Mouse (Mus musculus): ENCODE results near the gene Alg3.

The Alg3 gene

DNA sequence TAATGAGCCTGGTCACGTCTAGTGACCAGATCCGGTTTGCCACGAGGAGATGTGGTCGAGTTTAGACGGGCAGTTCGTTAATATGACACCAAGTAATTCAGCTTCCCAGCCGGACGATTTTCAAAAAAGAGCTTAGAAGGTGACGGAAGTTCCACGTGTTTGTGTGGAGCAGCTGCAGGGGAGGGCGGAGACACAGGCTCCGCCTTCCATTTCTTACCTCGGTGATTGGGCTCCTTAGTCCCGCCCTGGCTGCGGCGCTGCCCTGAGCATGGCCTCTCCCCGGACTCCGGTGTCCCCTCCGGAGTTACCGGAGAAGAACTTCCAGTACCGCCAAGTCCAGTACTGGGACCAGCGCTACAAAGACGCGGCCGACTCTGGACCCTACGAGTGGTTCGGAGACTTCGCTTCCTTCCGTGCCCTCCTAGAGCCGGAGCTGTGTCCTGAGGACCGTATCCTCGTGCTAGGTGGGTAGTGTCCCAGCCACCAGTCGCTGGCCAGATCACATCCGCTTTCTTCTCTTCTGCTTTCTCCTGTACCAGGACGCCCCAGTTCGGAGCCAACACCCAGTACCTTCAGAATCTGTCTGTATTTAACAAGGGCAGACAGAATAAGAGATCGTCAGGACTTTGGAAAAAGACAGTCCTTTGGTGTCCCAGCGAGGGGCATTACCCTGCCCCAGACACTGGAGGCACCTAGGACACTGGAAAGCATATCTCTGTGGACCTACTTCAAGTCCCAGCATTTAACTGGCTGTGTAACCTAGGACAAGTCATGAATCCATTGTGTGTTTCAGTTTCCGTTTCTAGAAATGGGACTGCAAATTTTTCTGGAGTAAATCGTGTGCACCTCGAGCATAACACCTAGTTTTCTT lies at the start of gene Alg3, which contains the start of the genes Eef1akmt4 and Gm49333:
TSS of gene Alg3 (minus strand) at position 379 of the 871 bp plus-strand sequence.
TSS of gene Eef1akmt4 (plus strand) at position 237 of the 871 bp plus-strand sequence.
TSS of gene Gm49333 (plus strand) at position 254 of the 871 bp plus-strand sequence.
- peak; percentile 90 for DNase-seq

DNA sequence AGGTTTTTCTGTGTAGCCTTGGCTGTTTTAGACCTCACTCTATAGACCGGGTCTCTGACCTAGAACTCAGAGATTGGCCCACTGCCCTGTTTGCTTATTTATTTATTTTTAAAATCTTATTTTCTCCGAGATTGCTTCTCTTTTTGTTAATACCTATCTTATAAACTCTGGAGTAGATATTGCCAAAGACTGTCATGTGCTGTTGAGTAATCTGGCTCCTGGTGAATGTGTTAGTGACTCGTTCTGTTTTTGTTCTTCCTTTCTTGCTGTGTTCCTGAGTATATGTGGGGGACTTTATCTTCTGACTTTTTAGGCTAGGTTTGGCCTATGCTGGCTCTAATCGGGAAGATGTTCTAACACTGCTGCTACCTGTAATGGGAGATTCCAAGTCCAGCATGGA lies 46.1 kb upstream of the Alg3 start:
- DNase-seq = no peak

DNA sequence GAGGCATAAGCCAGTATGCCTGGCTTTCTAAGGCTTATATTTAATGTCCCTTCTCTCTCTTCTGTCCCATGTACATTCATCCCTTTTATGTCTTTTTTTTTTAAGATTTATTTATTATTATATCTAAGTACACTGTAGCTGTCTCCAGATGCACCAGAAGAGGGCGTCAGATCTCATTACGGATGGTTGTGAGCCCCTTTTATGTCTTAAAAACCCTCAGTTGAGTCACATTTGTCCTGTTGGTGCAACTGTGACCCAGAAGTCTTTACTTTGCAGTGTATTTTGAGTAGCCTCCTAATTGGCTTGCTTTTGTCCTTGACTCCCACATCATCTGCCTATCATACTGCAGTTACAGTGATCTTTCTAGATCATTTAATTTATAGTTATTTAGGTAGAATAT lies 41.8 kb upstream of the Alg3 start:
- no peak for DNase-seq

DNA sequence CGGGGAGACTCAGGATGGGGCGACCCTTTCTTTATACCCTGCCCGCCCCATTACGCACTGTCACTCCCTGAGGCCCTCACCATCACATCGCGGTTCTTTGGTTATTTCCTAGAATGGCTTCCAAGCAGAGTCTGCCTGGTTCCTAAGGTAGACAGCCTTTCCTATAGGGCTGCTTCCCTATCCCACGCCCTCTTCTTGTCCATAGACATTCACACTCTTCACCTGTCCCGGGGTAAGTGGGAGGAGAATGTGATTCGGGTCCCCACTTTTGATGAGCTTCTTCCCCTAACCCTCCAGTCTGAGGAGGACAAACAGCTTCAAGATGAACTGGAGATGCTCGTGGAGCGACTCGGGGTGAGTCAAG lies 40.4 kb upstream of the Alg3 start:
- no peak for DNase-seq

DNA sequence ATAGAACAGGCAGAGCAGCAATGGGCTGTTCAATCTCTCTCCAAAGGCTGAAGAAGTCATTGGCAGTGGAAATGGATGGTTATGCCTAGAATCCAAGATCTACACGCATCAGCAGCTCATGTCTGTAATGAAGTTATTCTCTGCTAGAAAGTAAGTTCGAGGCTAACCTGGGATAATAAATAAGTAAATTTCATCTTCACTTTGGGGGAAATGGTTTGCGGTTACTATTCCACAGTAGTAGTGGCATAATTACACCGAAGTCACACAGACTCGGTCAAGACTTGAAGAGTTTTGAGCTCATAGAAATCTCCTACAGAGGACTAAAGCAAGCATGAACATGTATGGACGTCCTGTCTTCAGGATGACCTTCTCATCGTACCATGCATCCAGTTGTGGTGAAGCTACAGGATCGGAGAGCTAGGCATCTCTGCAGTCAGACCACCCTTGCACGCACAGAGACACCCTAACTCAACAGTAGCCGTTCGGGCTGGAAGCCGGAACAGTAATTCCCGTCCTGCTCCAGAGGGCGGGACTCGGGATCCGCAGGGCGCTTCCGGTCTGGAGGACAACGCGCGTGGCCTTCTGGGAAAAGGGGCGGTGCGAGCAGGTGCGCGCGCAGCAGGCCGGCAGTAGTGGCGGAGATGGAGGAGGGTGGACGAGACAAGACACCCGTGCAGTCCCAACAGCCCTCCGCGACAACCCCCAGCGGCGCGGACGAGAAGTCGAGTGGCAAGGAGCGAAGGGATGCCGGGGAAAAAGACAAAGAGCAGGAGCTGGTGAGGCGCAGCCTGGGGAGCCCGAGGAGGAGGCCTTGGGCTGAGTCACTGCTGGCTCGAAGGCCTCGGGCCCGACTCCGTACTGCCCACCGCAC lies 39.8 kb upstream of the Alg3 start, which contains the start of gene Psmd2:
TSS of gene Psmd2 (plus strand) at position 577 of the 871 bp plus-strand sequence.
- DNase-seq = peak; percentile 99

DNA sequence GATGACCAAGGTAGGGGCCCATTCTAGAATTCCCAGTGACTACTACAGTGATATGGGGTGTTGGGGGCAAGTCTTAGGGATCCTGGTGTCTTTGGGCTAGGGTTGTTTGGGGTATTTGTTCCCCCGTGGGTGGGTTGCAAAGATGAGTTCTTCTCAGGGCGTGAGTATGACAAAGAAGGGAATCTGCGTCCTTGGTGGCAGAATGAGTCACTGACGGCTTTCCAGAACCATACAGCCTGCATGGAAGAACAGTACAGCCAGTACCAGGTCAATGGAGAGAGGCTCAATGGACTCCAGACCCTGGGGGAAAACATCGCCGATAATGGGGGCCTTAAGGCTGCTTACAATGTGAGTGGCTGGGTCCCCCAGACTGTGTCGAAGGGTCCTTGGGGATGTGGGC lies 32.4 kb upstream of the Alg3 start:
- no peak for DNase-seq

DNA sequence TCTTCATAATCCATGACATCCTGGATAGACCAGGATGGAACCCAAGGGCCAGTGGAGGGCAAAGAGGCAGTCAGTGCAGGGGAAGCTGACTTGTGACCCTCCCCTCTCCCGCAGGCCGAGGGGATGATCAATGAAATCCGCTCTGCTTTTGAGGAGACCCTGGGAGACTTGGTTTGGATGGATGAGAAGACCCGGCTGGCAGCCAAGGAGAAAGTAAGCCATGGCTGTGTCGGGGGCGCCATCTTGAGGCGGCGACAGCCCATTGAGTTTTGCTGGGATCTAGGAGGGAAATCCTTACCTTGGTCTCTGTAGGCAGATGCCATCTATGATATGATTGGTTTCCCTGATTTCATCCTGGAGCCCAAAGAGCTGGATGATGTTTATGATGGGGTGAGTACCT lies 30.6 kb upstream of the Alg3 start:
- DNase-seq = peak; percentile 86

DNA sequence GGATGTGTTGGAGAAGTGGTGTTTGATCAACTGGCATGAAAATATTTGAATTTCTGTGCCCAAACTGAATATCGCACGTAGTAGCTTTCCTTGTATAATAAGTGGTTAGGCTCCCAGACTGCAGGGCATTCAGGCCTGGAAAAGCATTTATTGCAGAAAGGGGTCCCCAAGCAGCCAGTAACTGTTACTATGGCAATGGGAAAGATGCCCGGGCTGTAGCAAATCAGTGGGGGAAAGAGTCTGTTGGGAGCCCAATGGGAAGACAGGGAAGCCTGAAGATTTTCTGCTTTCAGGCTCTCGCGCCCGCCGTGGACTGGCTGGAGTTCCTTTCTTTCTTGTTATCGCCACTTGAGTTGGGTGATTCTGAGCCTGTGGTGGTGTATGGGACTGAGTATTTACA lies 26.8 kb upstream of the Alg3 start:
- no peak for DNase-seq

DNA sequence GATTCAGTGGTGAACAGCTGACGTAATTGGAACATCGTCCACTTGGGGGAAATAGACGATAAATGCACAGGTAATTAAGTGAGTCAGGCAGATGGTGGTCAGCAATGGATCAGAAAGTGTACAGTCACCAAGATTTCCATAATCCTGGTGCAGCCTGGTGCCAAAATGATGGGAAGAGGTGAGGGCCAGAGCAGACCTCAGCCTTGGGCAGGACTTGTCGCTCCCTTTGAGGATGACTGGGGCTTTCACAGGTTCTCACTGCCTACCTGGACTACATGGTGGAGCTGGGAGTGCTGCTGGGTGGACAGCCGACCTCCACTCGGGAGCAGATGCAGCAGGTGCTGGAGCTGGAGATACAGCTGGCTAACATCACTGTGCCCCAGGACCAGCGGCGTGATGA lies 25.9 kb upstream of the Alg3 start:
- DNase-seq = no peak

DNA sequence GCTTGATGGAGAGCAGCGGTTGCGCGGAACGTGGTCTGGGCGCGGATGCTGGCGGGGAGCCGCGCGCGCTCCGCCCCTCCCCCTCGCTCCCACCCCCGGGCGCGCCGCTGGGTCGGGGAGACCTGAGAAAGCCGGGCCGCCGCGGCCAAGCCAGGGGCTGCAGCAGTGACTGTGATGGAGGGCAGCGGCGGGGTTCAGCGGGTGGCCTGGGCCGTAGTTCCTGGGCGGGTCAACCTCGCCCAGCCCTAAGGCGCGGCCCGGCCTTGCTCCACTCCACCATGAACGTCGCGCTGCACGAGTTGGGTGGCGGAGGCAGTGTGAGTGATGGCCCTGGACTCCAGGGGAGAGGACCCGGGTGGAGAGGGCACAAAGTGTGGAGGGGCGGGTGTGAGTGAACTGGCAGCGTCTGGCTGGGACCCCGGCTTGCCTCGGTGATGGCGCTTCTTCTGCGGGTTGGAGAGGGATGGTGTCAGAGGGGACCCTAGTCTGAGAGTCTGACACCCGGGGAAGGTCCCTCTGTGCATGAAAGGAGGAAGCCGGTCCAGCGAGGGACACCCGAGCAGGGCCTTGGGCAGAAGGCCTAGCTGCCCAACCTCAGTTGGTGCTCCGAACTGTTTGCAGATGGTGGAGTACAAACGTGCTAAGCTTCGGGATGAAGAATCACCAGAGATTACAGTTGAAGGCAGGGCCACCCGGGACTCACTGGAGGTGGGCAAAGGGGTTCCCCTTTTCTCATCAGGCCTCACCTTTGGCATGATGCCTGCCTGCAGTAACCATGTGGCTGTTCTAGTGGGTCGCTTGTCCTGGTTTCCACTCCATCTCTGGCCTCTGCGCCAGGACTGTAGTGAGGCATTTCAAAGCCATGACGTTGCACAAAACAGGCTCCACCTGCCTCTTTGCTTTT lies 18.4 kb upstream of the Alg3 start, which contains the start of gene Ece2:
TSS of gene Ece2 (plus strand) at position 98 of the 904 bp plus-strand sequence.
- peak; percentile 32 for DNase-seq

DNA sequence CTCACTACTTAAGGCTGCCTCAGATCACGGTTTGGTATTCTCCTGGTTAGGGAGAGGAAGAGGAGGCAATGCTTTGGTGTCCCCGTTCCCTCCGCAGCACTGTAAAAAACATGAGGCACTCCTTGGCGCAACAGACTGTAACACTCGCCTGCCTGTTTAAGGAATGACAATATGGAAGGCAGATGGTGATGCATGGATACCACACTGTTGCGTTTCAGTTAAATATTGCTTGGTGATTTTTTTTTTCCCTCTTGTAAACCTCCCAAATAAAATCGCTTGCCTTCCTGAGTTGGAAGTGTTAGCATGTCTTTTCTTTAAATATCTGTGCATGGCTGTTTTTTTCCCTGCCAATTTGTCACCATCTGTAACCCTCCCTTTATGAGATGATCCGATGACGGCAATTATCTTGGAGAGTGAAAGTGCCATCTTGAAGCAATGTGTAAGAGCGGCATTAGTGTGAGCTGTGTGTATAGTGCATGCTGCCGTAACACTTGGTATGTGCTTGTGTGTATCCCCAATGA lies 17.4 kb upstream of the Alg3 start:
- DNase-seq = no peak

DNA sequence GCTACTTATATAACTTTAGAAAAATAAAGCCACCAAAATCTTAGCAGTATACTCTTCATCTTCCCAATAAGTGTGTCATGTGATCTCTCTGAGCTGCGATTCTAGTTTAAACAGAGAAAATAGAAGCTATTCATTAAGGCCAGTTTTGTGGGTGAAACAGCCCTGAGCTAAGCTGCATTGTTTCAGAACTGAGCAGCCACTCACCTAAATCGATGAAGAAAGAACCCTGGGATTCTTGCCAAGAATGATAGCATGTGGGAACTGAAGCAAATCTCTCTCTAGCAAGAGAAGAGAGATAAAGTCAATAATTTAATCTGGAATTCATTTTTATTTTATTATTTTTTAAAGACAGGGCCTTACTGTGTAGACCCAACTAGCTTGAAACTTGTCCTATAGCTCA lies 11.7 kb upstream of the Alg3 start:
- DNase-seq = no peak

DNA sequence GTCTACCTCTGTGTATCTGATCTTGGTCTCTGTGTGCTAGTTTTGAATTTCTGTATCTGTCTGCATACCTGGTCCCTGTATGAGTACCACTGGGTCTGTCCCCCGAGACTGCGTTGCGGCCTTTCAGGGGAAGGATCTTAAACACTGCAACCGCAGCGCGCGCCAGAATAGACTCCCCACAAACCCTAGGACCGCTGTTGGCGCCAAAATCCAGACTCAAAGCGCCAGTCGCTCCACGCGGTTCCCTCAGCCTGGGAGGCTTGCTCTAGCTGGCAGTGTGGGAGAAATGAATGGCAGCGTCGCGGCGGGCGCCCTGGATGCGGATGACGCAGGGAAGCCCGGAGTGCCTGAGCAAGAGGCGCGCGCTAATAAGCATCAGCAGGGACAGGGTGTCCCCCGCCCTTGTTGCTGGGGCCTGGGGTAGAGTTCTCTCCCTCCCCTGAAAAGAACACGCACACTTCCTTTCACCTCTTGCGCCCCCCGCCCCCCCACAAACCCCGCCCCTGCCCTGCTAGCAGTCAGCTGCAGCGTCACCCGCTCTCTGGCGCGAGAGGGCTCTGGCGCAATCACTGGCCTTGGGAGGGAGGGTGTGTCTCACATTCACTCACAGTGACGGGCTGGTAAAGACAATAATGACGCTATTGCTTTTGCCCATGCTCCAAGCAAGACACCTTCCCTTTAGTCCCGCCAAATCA lies 10.6 kb upstream of the Alg3 start:
- peak; percentile 52 for DNase-seq

DNA sequence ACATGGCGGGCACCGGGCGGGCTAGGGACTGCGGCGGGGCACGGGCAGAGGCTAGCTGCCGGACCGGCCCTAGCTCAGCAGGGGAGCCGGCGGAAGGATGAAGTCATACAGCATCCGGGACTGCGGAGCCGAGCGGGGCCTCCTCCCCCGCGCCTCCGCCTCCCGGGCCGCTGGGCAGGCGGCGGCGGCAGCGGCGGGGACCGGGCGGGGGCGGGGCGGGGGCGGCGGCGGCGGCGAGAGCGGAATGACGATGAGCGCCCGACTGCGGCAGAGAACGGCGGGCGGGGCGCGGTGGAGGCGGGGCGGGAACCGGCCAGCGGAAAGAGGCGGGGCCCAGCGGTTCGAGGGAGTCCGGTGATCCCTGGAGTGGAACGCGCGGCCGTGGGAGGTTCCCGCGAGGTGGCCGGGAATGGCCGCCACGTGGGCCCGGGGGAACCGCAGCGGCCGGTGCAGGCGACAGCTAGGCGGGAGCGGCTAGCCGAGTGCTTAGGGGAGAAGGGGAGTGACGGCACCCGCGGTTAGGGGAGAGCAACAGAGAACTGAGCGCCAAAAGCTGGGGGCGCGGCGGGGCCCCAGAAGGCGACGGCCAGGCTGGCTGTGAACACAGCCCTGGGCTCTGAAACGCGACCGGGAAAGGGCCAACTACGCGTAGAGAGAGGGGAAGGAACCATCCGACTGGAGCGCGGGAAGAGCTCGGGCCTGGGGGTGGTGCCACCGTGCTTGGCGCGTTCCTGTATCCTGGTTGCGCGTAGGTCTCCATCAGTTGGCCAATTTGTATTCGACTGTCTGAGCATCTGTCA lies 9.9 kb upstream of the Alg3 start, which contains the start of gene Camk2n2:
TSS of gene Camk2n2 (minus strand) at position 97 of the 800 bp plus-strand sequence.
- DNase-seq = peak; percentile 82

DNA sequence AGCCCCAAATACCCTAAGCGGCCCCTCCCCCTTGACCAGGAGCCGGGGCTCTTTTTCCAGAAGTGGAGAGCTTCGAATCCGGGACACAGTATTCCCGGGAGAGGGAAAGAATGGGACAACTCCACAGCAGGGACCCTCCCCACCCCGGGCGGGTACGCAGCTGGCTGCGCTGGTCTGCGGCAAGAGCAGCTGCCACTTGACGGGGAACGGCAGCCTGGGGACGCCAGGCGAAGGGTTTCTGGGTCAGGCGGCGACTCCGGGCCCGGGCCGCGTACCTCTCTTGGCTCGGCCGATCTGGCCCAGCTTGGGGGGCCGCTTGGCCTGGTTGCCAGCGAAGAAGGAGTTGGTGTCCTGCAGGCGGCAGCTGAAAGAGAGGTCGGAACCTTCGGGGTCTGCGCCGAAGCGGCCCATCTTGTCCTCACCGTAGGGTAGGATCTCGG lies 9.2 kb upstream of the Alg3 start:
- DNase-seq = no peak

DNA sequence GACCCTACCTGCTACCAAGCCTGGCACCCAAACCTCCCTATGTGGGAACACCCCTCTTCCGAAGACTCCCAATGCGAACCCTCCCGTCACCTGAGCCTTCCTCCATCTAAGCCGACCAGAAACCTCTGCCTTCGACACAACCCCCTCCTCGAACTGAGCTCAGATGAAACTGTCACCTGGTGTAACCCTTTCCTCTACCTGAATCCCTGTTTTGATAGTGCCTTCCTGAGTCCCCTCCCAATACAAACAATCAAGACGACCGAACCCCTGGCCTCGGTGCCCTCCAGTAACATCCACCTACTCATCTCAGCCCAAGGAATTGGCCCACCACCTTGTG lies 8.8 kb upstream of the Alg3 start:
- no peak for DNase-seq

DNA sequence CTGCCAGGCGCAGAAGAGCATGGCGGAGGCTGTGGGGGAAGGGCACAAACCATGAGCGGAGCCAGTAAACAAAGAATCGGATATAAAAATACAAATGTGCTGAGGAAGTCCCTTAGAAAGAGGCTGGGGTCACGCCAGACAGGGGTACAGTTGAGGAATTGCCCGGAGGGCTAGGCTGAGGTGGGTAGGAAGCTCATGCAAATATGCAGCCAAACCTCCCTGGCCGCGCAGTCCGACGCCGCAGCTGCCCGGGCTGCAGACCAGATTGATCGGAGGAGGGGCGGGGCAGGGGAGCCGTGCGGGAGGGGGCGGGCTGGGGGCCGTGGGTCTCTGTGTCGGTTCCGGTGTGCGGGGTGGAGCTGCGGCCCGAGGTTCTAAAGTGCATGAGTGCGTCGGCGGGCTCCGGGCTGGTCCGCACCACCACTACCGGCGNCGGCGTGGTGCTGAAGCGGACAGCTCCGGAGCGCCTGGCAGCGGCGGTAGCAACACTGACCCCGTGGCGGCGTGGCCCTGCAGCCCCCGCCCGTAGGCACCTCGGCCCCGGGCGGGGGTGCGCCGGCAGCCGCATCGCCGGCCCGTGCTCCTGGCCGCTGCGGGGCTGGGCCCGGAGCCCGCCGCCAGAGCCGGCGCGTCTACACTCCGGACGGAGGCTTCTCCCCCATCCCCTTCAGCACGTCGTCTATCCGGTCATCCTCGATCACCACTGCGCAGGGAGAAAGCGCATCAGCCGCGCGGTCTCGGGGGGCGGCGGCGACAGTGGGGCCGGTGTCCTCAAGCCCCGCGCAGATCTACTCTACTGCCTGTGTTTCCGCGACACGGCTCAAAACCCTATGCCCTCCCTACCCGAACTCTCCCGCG lies 8.2 kb upstream of the Alg3 start:
- DNase-seq = peak; percentile 66

DNA sequence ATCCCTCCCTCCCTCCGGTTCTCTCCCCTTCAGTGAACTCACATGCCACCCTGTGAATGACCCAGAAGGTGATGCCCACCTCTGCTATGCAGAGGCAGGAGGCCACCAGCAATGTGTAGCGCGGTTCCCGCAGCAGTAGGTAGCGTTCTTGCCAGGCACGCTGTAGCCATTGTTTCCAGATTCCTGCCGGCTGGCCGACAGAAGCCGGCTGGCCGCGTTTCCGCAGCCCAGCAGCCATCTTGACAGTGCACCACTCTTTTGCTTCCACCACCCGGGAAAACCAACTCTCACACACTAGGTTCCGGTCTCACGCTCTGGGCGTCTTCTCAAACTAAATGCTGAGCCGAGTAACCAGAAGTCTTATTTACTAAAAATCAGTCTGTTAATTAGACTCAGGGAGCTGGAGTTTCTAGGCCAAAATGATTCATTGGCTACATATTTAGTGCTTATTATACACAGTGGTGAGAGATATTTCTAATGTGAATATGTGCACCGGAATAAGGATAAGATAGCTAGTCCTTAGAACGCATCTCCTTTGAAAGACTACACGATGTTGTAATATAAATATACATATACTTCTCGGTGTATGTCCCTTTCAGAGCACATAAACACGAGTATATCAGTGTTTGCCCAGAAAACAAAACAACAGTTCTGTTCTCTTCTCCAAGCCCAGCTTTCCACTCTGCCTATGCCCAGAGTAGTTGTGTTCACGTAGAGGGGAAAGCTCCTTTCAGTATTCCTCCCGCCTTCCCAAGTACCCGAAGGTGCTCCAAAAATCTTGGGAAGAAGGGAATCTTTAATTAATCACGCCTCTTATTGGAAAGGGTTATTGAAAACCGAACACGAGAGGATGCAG lies 806 bp downstream of the Alg3 start:
- peak; percentile 82 for DNase-seq

DNA sequence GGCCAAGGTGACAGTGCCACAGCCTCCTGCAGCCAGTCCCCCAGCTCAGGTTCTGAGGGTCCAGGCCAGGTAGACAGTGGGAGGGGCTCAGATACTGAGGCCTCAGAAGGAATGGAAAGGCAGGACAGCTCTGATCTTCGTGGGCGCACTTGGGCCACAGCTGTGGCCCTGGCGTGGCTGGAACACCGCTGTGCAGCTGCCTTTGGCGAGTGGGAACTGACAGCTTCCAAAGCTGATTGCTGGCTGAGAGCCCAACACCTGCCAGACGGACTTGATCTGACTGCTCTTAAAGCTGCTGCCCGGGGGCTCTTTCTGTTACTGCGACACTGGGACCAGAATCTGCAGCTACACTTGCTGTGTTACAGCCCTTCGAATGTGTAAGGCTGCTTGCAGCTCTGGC lies 6.8 kb downstream of the Alg3 start:
- no peak for DNase-seq

Measured in kidney, postnatal 10 days (tissue).